Mouse (Mus musculus) gastrocnemius, postnatal 10 days (tissue): ENCODE measurements at regions not wholly inside any gene's neighbourhood (a gene's known extent, or its start where the extent isn't known, plus 50 kb on each side); places are given as distances from the start of the nearest gene placed in this dataset.
A peak's percentile ranks its signal among the peaks of the same experiment; 100 is the strongest.

Source experiments
- DNase-seq: peaks from one replicate; pipeline ENCODE4 v3.0.0; 2021; ENCODE audit warnings: mixed read lengths

DNA sequence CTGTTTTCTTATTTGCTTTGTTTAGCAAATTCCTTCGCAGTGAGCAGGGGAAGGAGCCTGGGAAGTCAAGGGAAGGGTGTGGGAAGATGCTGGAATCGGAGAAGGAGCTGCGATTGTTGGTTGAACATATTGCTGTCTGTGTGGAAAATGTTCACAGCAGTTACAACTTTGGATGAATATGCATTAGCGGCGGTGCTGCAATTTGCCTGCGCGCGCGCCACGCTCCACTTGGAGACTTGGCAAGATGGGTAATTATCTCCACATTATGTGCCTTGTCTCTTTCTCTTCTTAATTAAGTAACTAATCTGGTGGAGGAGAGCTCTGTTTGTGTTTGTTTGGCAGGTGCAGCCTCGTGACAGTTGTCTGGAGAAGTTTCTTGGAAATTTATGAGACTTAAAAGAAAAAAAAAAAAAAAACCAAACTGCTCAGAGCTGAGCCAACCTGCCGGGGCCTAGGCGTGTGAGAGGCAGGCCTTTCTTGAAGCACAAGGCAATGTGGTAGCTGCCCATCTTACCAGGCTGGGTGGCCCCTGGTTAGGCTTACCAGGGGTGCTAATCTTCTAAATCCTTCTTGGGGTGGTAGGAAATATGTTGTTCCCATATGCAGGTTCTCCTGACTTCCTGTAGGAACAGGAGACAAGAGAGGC is 279.2 kb upstream of the Tle3 start:
- no peak for DNase-seq

DNA sequence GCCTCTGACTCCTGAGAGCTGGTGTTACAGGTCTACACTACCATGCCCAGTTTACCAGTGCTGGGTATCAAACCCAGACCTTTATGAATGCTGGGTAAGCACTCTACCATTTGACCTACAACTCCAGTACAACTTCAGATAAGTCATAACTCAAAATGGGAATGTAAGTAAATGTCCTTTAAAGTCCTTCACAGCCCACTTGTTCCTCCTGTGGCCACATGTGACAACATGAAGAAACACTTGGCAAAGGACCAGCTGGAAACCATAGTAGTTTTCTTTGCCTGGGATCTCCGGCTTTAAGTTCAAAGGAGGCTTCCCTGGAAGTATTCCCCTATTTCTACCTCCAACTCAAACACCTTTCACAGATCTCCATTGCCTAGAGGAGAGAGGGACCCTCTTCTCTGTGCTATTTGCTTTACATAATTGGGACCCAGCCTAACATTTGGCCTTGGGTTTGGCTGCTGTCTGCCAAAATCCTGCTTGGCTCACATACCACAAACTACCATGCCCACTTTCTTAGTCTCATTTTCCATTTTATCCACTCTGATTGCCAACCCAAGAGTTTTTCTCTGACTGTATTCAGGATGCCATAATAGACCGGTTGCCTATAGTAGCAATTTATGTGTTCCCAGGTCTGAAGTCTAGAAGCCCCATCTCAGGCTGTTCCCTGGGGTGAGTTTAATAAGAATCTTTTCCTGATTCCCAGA is 276.9 kb upstream of the Tle3 start:
- DNase-seq, result no peak

DNA sequence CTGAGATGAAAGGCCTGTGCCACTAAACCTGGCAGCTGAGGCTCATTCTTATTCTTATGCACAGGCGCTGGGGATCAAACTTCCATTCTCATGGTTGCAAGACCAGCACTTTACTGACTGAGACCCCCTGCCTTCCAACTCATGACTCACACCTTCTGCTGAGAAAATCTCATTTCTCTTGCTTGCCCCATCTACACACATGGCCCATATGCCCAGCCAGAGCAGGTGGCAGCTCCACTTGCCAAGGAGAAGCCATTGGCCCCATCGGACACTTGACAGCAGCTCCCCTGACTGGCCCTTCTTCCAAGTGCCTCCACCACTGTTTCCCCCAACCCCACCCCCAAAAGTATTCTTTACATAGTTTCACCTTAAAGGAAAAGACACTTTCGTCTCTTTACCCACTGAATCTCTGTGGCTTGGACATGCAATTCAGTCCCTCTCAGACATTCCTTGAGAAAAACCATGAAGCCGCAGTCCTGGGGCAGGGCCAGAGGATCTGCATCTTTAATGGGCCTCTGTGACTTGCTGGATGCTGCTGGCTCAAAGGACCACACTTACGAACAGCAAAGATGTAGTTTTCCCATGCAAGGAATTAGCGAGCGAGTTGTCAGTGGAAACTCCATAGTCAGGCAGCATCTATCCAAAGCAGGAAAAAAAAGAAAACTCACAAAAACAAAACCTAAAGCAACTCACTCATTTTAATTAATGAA is 270.3 kb upstream of the Tle3 start:
- DNase-seq, result no peak

DNA sequence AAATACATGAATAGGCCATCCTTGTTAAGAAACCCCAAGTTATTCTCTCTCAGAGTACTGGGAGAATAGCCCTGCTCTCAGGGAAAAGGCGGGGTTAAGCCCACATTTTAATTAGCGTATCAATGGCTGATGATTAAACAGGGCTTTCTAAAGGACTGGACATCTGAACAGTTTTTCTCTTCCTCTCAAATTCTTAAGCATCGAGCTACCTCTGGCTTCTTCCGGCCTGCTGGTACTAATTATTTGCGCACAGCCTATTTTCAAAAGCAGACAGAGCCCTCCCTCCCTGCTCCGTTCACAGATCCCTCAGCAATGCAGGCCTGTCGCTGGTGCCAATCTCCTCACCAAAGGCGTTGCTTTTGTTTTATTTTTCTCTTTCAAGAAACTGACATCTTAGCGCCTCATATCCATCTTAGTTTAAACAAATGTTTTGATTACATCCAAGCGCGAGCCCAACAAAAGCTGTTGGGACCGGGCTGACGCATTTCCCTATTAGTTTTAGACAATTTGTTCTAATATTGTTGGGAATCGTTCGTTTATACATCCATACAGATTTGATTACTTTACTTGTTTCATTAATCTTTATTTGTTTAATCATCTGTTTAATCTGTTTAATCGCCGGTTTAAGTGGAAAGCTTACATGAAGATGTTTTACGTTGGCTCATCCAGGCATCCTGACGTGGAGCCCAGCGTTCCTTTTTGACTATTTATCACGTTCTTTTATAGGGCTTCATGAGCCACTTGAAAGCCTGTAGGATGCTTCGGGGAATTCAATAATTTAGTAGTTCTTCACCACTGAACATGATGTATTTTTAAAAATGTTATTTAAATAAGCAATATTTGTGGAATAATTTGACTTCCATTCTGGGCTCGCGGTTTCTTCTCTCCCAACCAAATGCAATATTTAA is 269.5 kb upstream of the Tle3 start:
- no peak for DNase-seq

DNA sequence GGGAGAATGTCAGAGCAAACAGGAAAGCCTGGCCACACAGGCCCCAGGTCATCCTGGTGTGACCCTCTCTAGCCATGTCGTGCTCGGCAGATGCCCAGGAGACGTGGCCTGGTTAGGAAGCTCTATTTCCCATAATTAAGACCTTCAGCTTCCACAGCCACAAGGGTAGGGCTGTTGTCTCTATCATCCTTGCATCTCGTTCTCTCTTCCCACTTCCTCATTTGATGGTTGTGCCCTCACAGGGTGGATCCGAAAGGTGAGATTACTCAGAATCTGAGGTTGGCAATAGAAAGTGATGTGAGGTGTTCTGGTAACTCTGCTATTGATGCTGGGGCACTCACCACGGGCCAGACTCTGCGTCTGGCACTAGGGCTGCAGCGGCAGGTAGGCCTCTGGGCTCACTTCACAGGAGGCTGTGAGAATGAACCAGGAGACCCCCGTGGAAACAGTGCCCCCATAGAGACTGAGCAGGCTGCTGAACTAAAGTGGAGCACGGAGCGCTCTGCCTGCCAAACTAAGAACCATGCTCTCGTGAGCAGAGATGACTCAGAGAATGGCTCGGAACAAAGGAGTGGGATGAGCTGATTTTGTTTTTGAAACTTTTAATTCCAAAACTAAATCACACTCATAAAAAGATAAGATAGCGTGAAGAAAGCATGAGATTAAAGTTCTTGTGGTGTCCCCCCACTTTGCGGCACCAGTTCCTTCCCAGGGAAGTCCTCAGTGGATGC is 266.5 kb upstream of the Tle3 start:
- no peak for DNase-seq

DNA sequence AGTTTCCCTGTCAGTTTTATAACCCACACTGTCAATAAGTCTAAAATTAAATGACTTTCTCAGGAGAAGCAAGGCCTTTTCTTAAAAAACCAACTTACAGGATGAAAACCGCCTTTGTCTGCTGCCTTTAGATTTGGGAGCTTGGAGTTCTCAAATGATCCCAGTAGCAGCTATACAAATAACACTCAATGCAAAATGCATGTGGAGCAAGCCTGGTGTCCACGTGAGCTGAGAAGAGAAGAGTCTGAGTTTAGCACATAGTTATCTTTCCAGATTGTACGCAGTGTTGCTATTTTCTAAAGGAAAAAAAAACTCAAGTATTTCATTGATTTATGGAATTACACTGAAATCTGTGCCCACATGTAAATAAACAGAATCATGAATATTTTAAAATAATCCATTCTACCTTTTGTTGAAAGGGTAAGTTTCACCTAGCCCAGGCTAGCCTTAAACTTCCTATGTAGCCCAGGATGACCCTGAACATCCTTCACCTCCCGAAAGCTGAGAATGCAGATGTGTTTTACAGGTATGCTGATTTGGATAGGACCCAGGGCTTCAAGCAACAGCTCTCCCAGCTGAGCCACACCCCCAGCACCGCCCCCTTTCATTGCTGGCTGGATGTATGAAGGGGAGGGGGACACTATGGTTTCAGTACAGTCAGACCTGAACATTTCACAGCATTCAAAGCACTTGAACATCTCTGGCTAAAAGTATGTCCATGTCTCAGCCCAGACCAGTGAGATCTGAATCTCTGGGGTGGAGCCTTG is 262.5 kb upstream of the Tle3 start:
- DNase-seq, result no peak

DNA sequence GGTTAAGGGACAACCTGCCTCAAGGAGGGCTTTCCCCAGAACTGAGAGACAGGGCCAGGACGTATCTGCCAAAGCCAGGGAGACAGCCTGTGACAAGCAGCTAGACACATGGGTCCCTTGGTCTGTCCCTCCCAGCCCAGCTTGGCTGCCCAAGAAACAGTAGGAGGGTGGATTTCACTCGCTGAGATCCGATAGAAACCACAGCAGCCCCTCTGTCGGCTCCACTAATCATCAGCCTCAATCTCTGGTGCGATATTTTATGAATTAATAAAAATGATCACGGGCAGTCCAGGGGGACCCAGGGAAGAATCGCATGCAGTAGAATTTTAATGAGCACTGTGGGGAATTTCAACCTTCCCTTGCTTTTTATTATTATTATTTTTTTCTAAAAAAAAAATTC is 261.0 kb upstream of the Tle3 start:
- no peak for DNase-seq

DNA sequence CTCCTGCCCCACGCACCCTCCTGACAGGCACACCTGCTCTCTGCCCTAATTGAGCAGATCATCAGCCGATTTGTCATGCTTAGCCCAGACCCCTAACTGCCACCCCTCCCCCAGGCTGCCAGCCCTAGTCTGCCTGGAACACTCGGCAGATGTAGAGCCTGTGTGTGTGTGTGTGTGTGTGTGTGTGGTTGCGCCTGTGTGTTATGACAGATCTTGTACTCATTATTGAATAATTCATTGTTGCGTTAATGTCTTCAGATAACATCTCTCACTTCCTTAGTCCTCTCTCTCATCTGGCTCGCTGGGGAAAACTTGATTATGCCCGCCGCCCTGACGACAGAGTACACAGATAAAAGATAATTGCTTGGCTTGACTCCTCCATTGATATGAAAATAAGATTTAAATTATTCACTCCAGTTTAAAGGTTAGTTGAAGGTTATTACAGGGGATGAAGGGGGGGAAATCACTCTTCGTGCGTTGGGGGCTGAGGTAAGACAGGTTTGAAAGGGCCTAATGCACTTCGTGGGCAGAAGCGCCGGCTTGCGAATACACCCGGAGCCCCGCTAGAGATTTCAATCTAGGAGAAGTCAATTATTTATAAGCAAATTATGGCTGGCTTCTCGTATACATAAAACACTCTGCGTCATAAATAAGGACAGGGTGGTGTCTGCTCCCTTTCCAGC is 260.3 kb upstream of the Tle3 start:
- no peak for DNase-seq

DNA sequence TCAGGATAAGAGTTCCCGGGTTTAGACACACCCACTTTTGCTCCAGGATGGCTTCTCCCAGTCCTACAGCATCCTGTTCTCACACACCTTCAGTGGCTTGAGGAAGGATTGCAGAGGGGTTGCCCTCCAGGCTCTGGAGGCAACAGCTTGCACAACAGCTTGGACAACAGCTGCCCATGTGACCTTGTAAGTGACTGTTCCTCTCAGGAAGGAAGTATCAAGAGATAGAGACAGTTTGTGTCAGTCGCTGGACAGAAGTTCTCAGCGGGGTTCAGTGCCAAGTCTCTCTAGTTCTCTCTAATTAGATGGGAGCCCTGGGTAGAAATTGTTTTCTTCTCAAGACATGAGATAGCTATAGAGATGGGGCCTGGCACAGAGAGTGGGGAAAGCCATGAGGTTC is 252.9 kb upstream of the Tle3 start:
- DNase-seq, result no peak

DNA sequence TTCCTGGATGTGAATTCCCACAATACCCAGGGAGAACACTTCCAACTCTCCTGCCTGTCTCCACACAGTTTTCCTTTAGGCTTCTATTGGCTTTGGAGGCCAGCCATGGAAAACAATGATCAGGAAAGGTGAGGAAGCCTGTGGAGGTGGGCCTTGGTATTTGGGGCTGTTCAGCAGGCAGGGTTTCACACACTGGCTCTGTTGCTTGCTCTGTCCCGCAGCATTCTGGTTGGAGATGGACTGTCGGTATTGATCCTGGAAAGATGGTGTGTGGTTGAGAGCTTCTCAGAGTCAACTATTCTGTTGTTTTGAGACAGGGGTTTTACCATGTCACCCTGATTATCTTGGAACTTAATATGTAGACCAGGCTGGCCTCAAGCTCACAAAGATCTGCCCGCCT is 251.6 kb upstream of the Tle3 start:
- no peak for DNase-seq

DNA sequence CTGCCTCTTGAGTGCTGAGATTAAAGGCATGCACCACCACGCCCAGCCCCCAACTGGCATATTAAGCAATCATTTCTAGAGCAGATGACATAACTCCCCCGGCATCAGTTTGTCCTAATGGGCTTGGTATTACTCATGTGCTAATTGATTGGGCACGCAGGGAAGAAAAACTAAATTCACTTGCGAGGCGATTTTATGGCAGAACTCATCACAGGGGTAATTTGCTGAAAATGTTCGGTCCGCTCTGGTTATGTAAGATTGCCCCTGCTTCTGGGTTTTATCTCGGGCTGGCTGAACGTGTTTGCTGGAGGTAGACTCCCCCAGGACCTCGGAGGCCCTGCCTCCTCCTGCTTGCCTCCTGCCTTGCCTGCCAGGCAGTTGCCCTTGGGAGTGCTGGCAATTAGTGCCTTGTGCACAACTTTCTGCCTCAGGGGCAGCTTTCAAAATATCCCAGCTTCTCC is 251.2 kb upstream of the Tle3 start:
- DNase-seq, result no peak

DNA sequence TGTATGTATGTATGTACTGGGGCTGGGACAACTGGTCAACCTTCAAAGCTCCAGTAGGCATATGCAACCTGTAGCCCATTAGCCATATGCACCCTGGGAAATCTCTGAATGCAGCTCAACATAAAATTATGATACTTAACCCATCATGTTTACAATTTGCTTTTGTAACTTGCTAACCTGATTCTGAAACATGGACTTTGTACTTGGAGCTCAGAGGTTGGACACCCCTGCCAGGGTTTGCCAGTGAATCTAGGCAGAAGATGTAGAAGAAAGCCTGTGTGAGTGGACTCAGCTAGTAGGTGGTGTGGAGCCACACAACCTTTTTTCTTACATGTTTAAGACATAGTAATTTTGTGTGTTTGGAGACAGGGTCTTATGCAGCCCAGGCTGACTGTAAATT is 248.7 kb upstream of the Tle3 start:
- no peak for DNase-seq

DNA sequence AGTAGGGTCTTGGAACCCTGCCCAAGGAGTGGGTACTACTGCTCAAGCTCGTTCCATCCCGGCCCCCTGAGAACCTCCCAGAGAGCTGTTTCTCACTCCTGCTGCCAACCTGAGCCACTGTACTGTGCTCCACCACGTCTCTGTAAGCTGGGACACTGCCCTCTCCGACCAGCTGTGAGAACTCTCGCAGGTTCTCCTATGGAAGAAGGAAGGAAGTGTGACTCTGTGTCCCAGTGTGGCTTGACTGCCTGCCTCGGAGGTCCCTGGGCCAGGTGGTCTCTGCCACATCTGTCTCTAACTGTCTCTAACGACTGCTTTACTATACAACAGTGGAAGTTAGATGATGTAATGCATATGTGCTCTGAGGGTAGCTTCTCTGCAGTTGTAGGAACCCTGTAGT is 246.4 kb upstream of the Tle3 start:
- DNase-seq, result no peak

DNA sequence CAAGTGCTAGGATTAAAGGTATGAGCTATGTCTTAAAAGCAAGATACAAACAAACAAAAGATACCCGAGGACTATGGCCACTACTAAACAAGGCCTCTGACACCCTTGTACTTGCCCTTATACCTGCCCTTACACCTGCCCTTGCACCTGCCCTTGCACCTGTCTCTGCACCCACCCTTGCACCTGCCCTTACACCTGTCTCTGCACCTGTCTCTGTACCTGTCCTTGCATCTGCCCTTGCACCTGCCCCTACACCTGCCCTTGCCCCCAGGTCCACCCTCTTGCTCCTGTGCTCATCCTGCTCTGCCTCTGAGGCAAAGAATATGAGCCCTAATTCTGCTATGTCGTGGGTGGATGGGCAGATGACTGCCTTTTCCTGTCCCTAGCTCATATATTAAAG is 244.1 kb upstream of the Tle3 start:
- DNase-seq, result no peak

DNA sequence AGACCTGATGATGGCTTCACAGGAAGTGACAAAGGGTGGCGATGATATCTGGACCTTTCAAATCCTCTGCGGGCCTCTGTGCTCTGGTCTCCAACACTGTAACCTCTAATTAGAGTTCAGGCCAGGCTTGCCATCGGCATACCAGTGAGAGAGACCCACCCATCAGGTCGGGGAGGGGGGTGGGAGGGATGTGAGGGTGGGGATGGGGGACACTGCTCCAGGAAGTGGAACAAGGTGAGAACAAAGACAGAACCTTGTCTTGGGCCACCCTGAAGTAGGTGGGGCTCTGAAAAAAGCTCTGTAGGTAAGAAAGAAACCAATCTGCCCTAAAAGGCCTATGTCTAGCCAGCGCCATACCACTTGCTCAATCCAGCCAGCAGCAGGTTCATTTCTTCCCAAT is 243.0 kb upstream of the Tle3 start:
- no peak for DNase-seq

DNA sequence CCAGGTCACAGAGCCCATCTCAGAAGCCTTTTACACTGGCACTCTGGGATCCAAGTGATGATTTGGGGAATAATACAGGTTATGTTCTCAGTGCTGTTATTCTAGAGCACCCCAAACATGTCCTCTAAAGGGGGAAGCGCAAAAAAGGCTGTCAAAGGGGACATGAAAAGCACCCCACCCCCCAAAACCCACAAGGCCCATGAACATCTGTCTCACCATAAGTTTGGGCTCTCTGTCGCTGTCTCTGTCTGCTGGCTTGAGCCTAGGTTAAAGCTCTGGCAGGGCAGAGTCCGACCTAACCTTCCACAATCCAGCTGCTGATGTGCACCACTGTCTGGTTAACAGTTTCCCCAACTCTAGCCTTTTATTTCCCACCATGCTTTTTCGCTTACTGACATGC is 241.3 kb upstream of the Tle3 start:
- no peak for DNase-seq

DNA sequence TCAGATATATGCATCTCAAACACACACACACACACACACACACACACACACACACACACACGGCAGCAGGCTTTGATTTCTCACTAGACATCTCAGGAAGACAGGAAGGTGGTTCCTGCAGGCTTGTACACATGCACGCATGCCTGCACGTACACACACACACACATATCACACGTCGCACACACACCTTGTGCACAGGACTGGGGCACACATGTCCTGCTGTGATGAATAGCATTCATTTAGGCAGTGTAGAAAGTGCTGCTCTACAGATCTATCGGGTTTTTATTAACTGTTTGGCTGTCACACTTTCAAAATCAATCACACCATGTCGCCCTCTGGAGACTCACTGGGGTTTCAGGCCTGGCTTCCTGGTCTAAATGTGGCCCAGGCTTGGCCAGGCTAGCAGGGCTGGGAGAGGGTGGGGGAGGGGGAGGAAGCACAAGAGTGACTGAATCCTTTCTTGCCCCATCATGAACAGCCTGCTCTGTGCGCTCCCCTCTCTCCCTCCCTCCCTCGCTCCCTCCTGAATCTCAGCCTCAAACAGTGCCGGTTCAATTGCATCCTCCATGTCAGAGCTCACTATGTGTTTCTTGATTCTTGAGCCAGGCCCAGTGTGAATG is 236.8 kb upstream of the Tle3 start:
- DNase-seq, result no peak

DNA sequence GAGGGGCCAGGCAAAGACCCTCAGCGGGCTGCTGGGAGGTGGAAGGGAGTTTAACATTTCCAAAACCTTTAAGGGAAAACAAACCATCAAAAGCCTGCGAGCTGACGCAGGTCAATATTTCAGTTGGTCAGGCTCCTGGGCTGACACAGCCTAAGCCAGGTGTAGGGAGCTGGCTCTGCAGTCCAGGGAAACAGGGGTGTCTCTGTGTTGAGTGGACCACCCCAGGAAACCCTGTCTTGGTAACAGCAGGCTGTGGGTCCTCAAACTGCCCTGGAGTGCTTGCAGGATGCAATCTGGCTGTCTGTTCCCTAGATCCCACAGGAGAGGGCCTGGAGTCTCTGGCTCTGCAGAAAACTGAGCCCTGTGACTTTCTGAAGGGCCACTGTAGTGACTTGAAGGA is 236.2 kb upstream of the Tle3 start:
- no peak for DNase-seq

DNA sequence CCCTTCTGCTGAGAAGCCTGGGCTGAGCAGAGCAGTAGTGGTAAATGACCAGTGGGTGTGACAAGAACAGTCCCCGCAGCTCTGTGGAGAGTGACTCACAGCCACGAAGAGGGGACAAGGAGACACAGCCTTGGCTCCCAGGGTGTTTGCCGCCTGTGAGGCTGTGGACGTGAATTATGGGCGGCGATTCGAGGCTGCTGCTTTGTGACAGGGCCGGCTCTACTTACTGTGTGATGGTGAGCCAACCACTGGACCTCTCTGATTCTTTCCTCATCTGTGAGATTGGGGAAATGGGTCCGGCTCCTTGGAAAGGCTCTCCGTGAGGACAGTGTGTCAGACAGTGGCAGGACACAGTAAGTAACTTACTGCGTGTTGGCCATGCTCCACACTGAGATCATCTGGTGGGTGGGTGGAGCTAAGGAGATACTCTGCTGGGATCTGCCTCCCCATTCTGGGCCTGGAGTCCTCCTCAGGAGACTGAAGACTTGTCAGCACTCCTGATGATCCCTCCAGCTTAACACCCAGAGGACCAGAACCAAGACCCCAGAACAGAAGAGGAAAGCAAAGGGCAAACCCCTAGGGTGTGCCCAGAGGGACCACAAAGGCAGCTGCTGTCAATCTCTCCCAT is 233.3 kb upstream of the Tle3 start:
- peak; percentile 25 for DNase-seq

DNA sequence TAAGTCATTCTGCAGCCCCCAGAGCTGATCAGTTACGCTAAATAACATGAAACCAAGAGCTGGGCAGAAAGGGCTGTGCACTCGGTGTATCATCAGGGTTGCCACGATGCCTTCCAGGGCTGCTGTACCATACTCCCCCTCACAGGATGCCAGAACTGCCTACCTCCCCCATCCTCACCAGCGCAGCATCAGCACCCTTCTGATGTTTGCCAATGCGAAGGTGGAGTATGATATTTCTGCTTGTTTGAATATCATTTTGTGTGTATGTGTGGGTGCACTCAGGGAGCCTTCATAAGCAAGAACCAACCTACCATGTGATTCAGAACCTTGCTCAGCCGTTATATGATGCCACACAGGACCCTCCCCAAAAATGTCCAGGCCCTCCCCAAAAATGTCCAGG is 229.1 kb upstream of the Tle3 start:
- no peak for DNase-seq
